Mouse (Mus musculus): ENCODE results near the gene Gm21887.
"Not testable (repeated sequence)": the region's sequence is repeated elsewhere in the genome, so short reads cannot be mapped to it uniquely, and the experiment has no call there.

Gm21887 gene

GRCm38 (mm10) chrX:169998559-169999219 lies 10.8 kb upstream of the Gm21887 start:
- not testable (repeated sequence) for DNase-seq

- peak; percentile 58 to 72 for DNase-seq
Observed at GRCm38 (mm10) chrX:169999226-169999883, 10.1 kb upstream of the Gm21887 start.

GRCm38 (mm10) chrX:169999912-170000641 lies 9.4 kb upstream of the Gm21887 start:
- DNase-seq: not testable (repeated sequence)

GRCm38 (mm10) chrX:170000642-170001387 lies 8.6 kb upstream of the Gm21887 start:
- DNase-seq: not testable (repeated sequence)

GRCm38 (mm10) chrX:170001388-170001695 lies 8.1 kb upstream of the Gm21887 start:
- DNase-seq: not testable (repeated sequence)

- DNase-seq: peak in 1 of 2 experiments; percentile 45
Observed at GRCm38 (mm10) chrX:170002510-170003197, 6.8 kb upstream of the Gm21887 start.

- DNase-seq: not testable (repeated sequence)
Observed at GRCm38 (mm10) chrX:170003536-170003935, 5.9 kb upstream of the Gm21887 start.

GRCm38 (mm10) chrX:170004236-170004635 lies 5.2 kb upstream of the Gm21887 start:
- DNase-seq: peak in 1 of 2 experiments; percentile 34

GRCm38 (mm10) chrX:170004793-170005192 lies 4.7 kb upstream of the Gm21887 start:
- not testable (repeated sequence) for DNase-seq

- DNase-seq: peak; percentile 72
Observed at GRCm38 (mm10) chrX:170005194-170005593, 4.3 kb upstream of the Gm21887 start.

- DNase-seq: not testable (repeated sequence)
Observed at GRCm38 (mm10) chrX:170005695-170006297, 3.7 kb upstream of the Gm21887 start.

- DNase-seq: peak in 1 of 2 experiments; percentile 35
Observed at GRCm38 (mm10) chrX:170006694-170007247, 2.7 kb upstream of the Gm21887 start.

GRCm38 (mm10) chrX:170007375-170008178 lies 1.9 kb upstream of the Gm21887 start:
- DNase-seq: peak in 1 of 2 experiments; percentile 35

GRCm38 (mm10) chrX:170008179-170008467 lies 1.3 kb upstream of the Gm21887 start:
- DNase-seq: not testable (repeated sequence)

GRCm38 (mm10) chrX:170008584-170008983 lies 875 bp upstream of the Gm21887 start:
- DNase-seq: peak in 1 of 2 experiments; percentile 74

- DNase-seq: peak; percentile 100
Observed at GRCm38 (mm10) chrX:170009801-170010221, 352 bp downstream of the Gm21887 start.

- DNase-seq: peak; percentile 80 to 83
Observed at GRCm38 (mm10) chrX:170010581-170011528, 1.4 kb downstream of the Gm21887 start.

GRCm38 (mm10) chrX:170011529-170011879 lies 2.0 kb downstream of the Gm21887 start:
- DNase-seq: peak in 1 of 2 experiments; percentile 40

GRCm38 (mm10) chrX:170013421-170013820 lies 4.0 kb downstream of the Gm21887 start:
- peak in 1 of 2 experiments; percentile 32 for DNase-seq

- DNase-seq: not testable (repeated sequence)
Observed at GRCm38 (mm10) chrX:170014038-170014437, 4.6 kb downstream of the Gm21887 start.
